Mouse (Mus musculus): ENCODE data around the gene Cfap74. TPM values are rescaled to one million over a fixed set of nuclear protein-coding genes. Genes with fewer than 3 reads are reported as not detected.

The Cfap74 gene
- polyA plus RNA-seq, 1 experiment from 2014 or later: 6.3 TPM

GRCm38 (mm10) chr4:155492131-155492633 lies 83.2 kb downstream of the Cfap74 start:
- H3K4me1 ChIP-seq (ENCODE audit: control insufficient read depth, insufficient read depth, low read length): peaks cover 19% of the 10 kb centered on the region

GRCm38 (mm10) chr4:155494891-155495290 lies 85.9 kb downstream of the Cfap74 start:
- Histone ChIP-seq H3K9me3 (ENCODE audit: control insufficient read depth, low read length) (no peaks in the 10 kb centered on the region), H3K27me3 (ENCODE audit: control insufficient read depth, insufficient read depth, low read length) (no peaks in the 10 kb centered on the region), H3K9ac (ENCODE audit: low read length) (no peak overlapping the region), H3K4me1 (ENCODE audit: control insufficient read depth, insufficient read depth, low read length) (peaks cover 19% of the 10 kb centered on the region), H3K4me3 (ENCODE audit: low read depth, low read length) (no peak overlapping the region), H3K36me3 (ENCODE audit: control insufficient read depth, insufficient read depth, low read length) (no peaks in the 10 kb centered on the region), H3K27ac (ENCODE audit: low read depth, low read length) (no peak overlapping the region), H3K4me2 (no peak overlapping the region)
- ATAC-seq (ENCODE audit: low FRiP score) (no peak), DNase-seq (ENCODE audit: low spot score, missing footprints) (peak; percentile 87)
- WGBS: 81% methylated on average over 4 of the region's 4 CpGs

More at GRCm38 (mm10) chr4:155492131-155492633, 83.2 kb downstream of the Cfap74 start:
- Histone ChIP-seq H3K4me3 (ENCODE audit: low read depth, low read length) (peak overlapping the region; percentile 99), H3K9me3 (ENCODE audit: control insufficient read depth, low read length) (no peaks in the 10 kb centered on the region), H3K9ac (ENCODE audit: low read length) (peak overlapping the region; percentile 100), H3K4me2 (peak overlapping the region; percentile 74), H3K27me3 (ENCODE audit: control insufficient read depth, insufficient read depth, low read length) (no peaks in the 10 kb centered on the region), H3K36me3 (ENCODE audit: control insufficient read depth, insufficient read depth, low read length) (no peaks in the 10 kb centered on the region), H3K27ac (ENCODE audit: low read depth, low read length) (peak overlapping the region; percentile 84)
- DNase-seq (ENCODE audit: low spot score, missing footprints) (peak; percentile 96), ATAC-seq (ENCODE audit: low FRiP score) (peak; percentile 20; the same call in 1 of the 2 replicates)
- under 1% methylated on average over 50 of the region's 51 CpGs for WGBS

GRCm38 (mm10) chr4:155497963-155498362 lies 89.0 kb downstream of the Cfap74 start:
- DNase-seq (ENCODE audit: low spot score, missing footprints) (no peak), ATAC-seq (ENCODE audit: low FRiP score) (no peak)
- WGBS: 88% methylated on average over 3 of the region's 3 CpGs
- Histone ChIP-seq H3K27ac (ENCODE audit: low read depth, low read length) (no peak overlapping the region), H3K36me3 (ENCODE audit: control insufficient read depth, insufficient read depth, low read length) (no peaks in the 10 kb centered on the region), H3K27me3 (ENCODE audit: control insufficient read depth, insufficient read depth, low read length) (no peaks in the 10 kb centered on the region), H3K4me2 (no peak overlapping the region), H3K4me1 (ENCODE audit: control insufficient read depth, insufficient read depth, low read length) (peaks cover 12% of the 10 kb centered on the region), H3K9ac (ENCODE audit: low read length) (no peak overlapping the region), H3K4me3 (ENCODE audit: low read depth, low read length) (no peak overlapping the region), H3K9me3 (ENCODE audit: control insufficient read depth, low read length) (no peaks in the 10 kb centered on the region)

DNA sequence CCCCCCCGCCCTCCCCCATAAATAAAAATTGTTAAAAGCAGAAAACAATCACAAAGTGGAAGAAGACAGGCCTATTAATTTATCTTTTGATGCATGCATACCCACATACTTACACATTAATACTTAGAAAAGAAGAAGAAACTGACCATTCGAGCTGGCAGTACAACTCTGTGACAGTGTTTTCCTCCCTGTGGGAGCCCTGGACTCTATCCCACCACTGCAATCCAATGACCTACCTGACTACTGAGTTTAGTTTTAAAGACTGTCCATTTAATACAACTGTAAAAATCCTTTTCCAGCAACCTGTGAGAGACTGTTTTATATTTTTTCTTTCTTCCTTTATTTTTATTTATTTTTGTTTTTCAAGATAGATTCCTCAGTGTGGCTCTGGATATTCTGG lies 92.1 kb downstream of the Cfap74 start:
- Histone ChIP-seq H3K9me3 (ENCODE audit: control insufficient read depth, low read length) (no peaks in the 10 kb centered on the region), H3K4me1 (ENCODE audit: control insufficient read depth, insufficient read depth, low read length) (no peaks in the 10 kb centered on the region), H3K9ac (ENCODE audit: low read length) (no peak overlapping the region), H3K4me2 (no peak overlapping the region), H3K36me3 (ENCODE audit: control insufficient read depth, insufficient read depth, low read length) (no peaks in the 10 kb centered on the region), H3K27ac (ENCODE audit: low read depth, low read length) (no peak overlapping the region), H3K4me3 (ENCODE audit: low read depth, low read length) (no peak overlapping the region), H3K27me3 (ENCODE audit: control insufficient read depth, insufficient read depth, low read length) (no peaks in the 10 kb centered on the region)
- DNase-seq (ENCODE audit: low spot score, missing footprints) (no peak), ATAC-seq (ENCODE audit: low FRiP score) (no peak)
- WGBS: 77% methylated on average over 2 of the region's 2 CpGs

DNA sequence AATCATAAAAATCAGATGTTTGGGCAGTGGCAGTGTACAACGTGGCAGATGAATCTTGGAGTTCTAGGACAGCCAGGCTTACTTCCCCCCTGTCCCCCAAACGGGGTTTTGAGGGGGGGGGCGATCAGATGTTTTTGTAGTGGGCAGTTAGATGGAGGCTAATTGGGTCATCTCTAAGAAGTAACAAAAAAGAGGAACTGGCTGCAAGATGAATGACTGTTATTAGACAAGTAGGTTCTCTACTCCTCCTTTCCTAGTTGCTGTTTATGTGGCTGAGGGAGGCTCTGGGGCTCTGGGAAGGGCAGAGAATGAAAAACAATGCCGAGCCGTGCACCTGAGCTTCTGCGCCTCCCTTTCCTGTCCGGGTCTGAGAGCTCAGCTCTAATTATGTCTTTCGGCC lies 96.1 kb downstream of the Cfap74 start:
- ATAC-seq (ENCODE audit: low FRiP score) (no peak), DNase-seq (ENCODE audit: low spot score, missing footprints) (no peak)
- Histone ChIP-seq H3K36me3 (ENCODE audit: control insufficient read depth, insufficient read depth, low read length) (no peaks in the 10 kb centered on the region), H3K4me2 (no peak overlapping the region), H3K27ac (ENCODE audit: low read depth, low read length) (no peak overlapping the region), H3K9ac (ENCODE audit: low read length) (no peak overlapping the region), H3K4me3 (ENCODE audit: low read depth, low read length) (no peak overlapping the region), H3K9me3 (ENCODE audit: control insufficient read depth, low read length) (no peaks in the 10 kb centered on the region), H3K4me1 (ENCODE audit: control insufficient read depth, insufficient read depth, low read length) (no peaks in the 10 kb centered on the region), H3K27me3 (ENCODE audit: control insufficient read depth, insufficient read depth, low read length) (no peaks in the 10 kb centered on the region)
- 81% methylated on average over 8 of the region's 8 CpGs for WGBS

GRCm38 (mm10) chr4:155505671-155506295 lies 96.8 kb downstream of the Cfap74 start:
- Histone ChIP-seq H3K4me1 (ENCODE audit: control insufficient read depth, insufficient read depth, low read length) (no peaks in the 10 kb centered on the region), H3K27me3 (ENCODE audit: control insufficient read depth, insufficient read depth, low read length) (no peaks in the 10 kb centered on the region), H3K27ac (ENCODE audit: low read depth, low read length) (no peak overlapping the region), H3K4me3 (ENCODE audit: low read depth, low read length) (no peak overlapping the region), H3K36me3 (ENCODE audit: control insufficient read depth, insufficient read depth, low read length) (no peaks in the 10 kb centered on the region), H3K4me2 (no peak overlapping the region), H3K9ac (ENCODE audit: low read length) (no peak overlapping the region), H3K9me3 (ENCODE audit: control insufficient read depth, low read length) (no peaks in the 10 kb centered on the region)
- ATAC-seq (ENCODE audit: low FRiP score) (no peak), DNase-seq (ENCODE audit: low spot score, missing footprints) (no peak)
- 79% methylated on average over 5 of the region's 5 CpGs for WGBS

- ATAC-seq (ENCODE audit: low FRiP score): no peak
- Histone ChIP-seq H3K27ac (ENCODE audit: low read depth, low read length) (no peak overlapping the region), H3K27me3 (ENCODE audit: control insufficient read depth, insufficient read depth, low read length) (no peaks in the 10 kb centered on the region), H3K36me3 (ENCODE audit: control insufficient read depth, insufficient read depth, low read length) (no peaks in the 10 kb centered on the region), H3K4me1 (ENCODE audit: control insufficient read depth, insufficient read depth, low read length) (no peaks in the 10 kb centered on the region), H3K9ac (ENCODE audit: low read length) (no peak overlapping the region), H3K9me3 (ENCODE audit: control insufficient read depth, low read length) (no peaks in the 10 kb centered on the region), H3K4me3 (ENCODE audit: low read depth, low read length) (no peak overlapping the region), H3K4me2 (no peak overlapping the region)
- DNase-seq (ENCODE audit: low spot score, missing footprints): no peak
- 92% methylated on average over 4 of the region's 4 CpGs for WGBS
Observed at GRCm38 (mm10) chr4:155508614-155509013, 99.6 kb downstream of the Cfap74 start.

GRCm38 (mm10) chr4:155510981-155511380 lies 102.0 kb downstream of the Cfap74 start:
- Histone ChIP-seq H3K4me2 (no peak overlapping the region), H3K4me1 (ENCODE audit: control insufficient read depth, insufficient read depth, low read length) (no peaks in the 10 kb centered on the region), H3K9me3 (ENCODE audit: control insufficient read depth, low read length) (no peaks in the 10 kb centered on the region), H3K4me3 (ENCODE audit: low read depth, low read length) (no peak overlapping the region), H3K9ac (ENCODE audit: low read length) (no peak overlapping the region), H3K27me3 (ENCODE audit: control insufficient read depth, insufficient read depth, low read length) (no peaks in the 10 kb centered on the region), H3K36me3 (ENCODE audit: control insufficient read depth, insufficient read depth, low read length) (no peaks in the 10 kb centered on the region), H3K27ac (ENCODE audit: low read depth, low read length) (no peak overlapping the region)
- ATAC-seq (ENCODE audit: low FRiP score) (no peak), DNase-seq (ENCODE audit: low spot score, missing footprints) (no peak)
- 91% methylated on average over 1 of the region's 1 CpGs for WGBS

DNA sequence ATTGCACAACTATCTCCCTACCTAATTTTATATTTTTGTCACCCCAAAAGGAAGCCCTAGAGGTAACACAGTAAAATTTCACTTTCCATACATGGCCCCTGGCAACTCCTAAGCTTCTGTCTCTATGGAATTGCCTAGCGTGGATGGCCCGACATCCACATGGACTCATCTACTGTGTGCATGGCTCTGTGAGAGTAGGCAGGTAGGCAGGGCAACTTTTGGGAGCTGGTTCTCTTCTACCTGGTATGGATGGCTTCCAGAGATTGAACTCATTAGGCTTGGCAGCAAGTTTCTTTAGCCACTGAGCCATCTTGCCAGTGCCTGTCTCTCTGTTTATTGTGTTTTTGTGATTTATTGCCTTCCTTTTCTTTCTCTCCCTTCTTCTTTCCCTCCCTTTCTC lies 105.8 kb downstream of the Cfap74 start:
- no peaks in the 10 kb centered on the region for H3K9me3 ChIP-seq (ENCODE audit: control insufficient read depth, low read length)
- no peaks in the 10 kb centered on the region for H3K36me3 ChIP-seq (ENCODE audit: control insufficient read depth, insufficient read depth, low read length)
- WGBS: 82% methylated on average over 2 of the region's 2 CpGs

More for the DNA sequence above, 105.8 kb downstream of the Cfap74 start:
- Histone ChIP-seq H3K9ac (ENCODE audit: low read length) (no peak overlapping the region), H3K27me3 (ENCODE audit: control insufficient read depth, insufficient read depth, low read length) (no peaks in the 10 kb centered on the region), H3K27ac (ENCODE audit: low read depth, low read length) (no peak overlapping the region), H3K4me2 (no peak overlapping the region), H3K4me1 (ENCODE audit: control insufficient read depth, insufficient read depth, low read length) (no peaks in the 10 kb centered on the region), H3K4me3 (ENCODE audit: low read depth, low read length) (no peak overlapping the region)
- no peak for ATAC-seq (ENCODE audit: low FRiP score)
- DNase-seq (ENCODE audit: low spot score, missing footprints): no peak

All from midbrain, embryonic 11.5 days (tissue).